Mouse (Mus musculus): ENCODE data around the gene Hsf4. TPM values are rescaled to one million over a fixed set of nuclear protein-coding genes. Genes with fewer than 3 reads are reported as not detected.
A peak's percentile ranks its signal among the peaks of the same experiment; 100 is the strongest.

Gene Hsf4
- total RNA-seq, 2 experiments from 2014 or later = 4.1 to 5.0 TPM

DNA sequence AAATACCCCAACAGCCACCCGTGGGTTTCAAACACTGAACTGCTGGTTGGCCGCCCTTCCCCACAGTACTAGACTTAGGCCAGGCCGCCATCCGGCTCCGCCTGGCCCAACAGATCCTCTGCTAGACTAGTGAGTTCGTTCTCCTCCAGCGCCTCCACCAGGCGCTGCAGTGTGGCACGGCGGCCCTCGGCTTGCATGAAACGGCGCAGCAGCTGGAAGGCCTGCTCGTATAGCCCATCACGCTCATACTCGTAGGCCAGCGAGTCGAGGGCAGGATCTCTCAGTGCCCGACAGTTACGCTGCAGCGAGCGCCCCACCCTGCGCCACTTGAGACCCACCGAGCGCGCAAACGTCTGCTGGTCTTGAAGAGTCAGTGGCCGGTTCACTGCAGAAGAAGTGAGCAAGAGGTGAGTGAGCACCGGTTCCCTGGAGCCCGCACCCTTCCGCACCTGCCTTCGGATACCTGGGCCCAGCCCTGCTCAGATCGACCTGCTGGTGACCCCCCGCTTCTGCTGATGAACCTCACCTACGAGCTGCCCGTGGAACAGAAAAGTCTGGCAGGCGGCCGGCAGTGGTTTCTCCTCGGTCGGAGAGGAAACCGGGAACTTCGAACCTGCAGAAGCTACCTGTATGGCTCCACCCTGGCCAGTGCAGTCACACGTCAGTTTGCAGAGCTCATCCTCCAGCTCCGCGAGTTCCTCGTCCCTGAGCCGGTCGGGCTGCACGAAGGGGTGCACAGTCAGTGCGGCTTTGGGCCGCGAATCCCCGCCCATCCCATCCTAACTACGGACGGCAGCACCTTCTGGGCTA is 10.5 kb upstream of the Hsf4 start:
- no peak for DNase-seq (ENCODE audit: extremely low spot score in 1 of 2, low spot score in 1 of 2)

GRCm38 (mm10) chr8:105259721-105260320 is 9.8 kb upstream of the Hsf4 start:
- peak; percentile 69 to 81 for DNase-seq (ENCODE audit: extremely low spot score in 1 of 2, low spot score in 1 of 2)

DNA sequence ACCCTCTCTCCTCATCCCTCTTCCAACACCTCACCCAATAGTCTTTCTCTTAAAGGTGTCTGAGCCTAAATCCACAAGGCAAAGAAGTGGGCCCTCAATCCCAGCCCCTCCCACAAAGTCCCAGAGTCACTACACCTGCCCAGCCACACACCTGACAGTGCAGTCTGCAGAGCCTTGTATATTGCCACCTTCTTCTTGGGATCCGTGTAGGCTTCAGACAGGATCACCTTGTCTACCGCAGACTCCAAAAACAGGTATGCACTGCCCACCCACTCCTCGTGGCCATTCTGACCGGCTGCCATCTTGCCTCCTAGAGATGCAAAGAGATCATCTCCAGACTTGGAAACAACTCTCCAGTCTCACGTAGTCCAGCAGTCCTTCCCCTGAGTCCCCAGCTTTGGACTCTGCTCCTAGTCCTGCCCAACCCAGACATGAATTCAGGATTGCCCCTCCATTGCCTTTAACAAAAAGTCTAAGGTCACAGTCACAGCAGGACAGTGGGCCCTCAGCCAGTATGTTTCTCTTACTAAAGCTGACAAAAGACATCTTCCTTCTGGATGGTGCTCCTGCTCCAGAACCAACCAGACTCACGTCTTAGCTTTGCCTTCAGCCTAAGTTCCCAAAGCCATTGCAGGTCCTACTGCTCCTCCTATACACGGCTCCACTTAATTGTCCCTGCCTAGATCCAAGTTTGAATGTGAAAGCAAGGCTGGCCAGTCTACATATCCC is 9.1 kb upstream of the Hsf4 start:
- DNase-seq (ENCODE audit: extremely low spot score in 1 of 2, low spot score in 1 of 2) = no peak

DNA sequence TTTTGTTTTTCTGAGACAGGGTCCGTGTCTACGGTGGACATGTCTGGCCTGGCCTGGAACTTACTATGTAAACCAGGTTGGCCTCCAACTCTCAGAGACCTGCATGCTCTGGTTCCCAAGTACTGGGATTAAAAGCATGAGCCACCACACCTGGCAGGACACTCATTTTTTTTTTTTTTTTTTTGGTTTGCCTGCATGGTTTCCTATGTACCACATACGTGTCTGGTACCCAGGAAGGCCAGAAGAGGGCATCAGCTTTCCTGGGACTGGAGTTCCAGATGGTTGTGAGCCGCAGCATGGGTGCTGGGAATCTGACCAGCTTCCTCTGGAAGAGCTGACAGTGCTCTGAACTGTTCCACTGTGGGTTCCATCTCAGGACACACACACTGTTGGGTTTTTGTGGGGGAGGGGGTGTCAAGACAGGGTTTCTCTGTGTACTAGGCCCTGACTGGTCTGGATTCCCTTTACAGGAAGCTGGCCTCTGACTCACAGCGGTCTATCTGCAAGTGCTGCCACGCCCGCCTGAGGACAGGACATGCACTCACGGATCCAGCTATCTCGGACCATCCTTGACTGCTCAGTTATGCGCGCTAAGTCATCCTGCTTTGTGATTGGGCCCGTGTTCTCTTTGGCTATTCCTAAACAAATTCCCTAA is 8.1 kb upstream of the Hsf4 start:
- DNase-seq (ENCODE audit: extremely low spot score in 1 of 2, low spot score in 1 of 2) = no peak

DNA sequence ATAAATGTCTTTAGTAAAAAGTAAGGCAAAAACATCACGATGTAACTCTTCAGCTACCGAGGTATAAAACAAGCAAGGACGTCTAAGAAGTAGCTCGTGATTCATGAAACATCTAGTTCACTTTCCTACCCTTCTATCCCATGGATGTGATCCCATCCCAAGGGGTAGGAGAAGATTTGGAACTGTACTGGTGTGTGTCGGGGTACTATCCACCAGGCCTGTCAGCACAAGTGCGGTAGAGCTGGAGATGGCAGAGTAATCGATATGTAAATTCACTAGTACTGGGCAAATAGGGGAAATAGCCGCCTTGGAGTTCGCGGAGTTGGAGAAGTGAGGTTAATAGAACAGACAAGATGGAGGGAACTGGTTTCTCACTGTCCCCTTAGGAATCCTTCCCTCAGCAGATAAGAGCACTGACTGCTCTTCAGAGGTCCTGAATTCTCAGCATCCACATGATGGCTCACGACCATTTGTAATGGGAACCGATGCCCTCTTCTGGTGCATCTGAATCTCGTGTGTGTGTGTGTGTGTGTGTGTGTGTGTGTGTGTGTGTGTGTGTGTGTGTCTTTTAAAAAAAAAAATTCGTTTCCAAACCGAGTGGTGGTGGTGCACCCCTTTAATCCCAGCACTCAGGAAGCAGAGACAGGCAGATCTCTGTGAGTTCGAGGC is 6.2 kb upstream of the Hsf4 start:
- DNase-seq (ENCODE audit: extremely low spot score in 1 of 2, low spot score in 1 of 2) = no peak

GRCm38 (mm10) chr8:105264024-105264982 is 5.3 kb upstream of the Hsf4 start, which contains the start of the genes Tradd and Fbxl8:
Gene Tradd, minus strand, starts transcription at chr8:105264609.
Gene Fbxl8, plus strand, starts transcription at chr8:105264648.
- no peak for DNase-seq (ENCODE audit: extremely low spot score in 1 of 2, low spot score in 1 of 2)

DNA sequence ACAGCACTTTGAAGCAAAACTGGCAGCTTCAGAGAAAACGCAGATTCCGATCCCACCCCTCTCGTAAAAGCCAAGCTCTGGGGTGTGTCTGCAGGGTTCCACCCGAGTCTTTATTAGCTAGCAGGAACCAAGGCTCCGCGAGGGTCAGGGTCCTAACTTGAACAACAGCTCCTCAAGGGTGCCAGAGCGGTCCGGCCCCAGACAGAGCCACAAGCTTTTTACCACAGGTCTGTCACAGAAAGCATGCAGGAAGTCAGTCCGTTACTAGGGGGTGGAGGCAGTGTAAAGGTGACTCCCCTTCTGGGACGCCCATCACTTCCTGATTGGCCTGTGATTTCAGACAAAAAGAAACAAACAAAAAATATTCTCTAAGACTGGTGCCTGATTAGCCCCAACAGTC is 4.5 kb upstream of the Hsf4 start:
- DNase-seq (ENCODE audit: extremely low spot score in 1 of 2, low spot score in 1 of 2) = no peak

DNA sequence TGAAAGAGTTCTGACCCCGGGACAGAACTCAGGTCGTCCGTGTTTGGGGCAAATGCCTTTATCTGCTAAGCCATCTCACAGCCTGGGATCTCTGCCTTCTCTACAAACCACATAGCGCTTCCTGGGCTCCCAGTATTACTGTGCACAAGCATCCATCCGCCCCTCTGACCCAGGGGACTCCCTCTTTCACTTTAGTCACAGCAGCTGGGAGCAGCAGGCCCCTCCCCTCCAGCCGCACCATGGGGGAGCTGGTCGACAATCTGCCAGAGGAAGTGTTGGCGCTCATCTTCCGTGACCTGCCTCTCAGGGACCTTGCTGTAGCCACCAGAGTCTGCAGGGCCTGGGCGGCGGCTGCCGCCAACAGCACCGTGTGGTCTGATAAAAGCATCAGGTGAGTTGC is 2.8 kb upstream of the Hsf4 start:
- DNase-seq (ENCODE audit: extremely low spot score in 1 of 2, low spot score in 1 of 2) = no peak

DNA sequence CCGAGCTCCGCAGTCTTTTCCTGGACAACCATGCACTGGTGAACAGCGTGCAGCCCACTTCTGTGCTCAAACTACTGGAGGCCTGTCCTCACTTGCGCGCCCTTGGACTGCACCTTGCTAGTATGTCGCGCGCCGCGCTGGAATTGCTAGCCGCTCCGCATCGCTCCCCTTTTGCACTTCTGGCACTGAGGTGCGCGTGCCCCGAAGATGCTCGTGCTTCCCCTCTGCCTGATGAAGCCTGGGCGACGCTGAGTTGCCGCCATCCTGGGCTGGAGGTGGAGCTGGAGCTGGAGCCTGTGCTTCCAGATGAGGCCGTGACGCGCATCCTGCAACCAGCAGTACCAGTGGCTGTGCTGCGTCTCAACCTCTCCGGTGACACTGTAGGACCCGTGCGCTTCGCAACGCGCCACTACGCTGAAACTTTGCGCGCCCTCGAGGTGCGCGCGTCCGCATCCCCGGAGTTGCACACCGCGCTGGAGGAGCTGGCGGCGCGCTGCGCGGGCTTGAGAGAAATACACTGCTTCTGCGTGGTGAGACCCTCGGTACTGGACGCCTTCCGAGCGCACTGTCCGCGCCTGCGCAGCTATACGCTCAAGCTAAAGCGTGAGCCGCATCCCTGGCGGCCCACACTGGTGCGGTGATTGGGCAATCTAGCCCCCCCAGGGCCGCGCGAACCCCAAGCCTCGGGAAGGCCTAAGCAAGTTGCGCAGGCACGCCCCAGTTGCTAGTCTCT is 1.1 kb upstream of the Hsf4 start:
- DNase-seq (ENCODE audit: extremely low spot score in 1 of 2, low spot score in 1 of 2) = peak; percentile 62 to 66

- no peak for DNase-seq (ENCODE audit: extremely low spot score in 1 of 2, low spot score in 1 of 2)
Measured at GRCm38 (mm10) chr8:105269075-105269458, 534 bp upstream of the Hsf4 start.

DNA sequence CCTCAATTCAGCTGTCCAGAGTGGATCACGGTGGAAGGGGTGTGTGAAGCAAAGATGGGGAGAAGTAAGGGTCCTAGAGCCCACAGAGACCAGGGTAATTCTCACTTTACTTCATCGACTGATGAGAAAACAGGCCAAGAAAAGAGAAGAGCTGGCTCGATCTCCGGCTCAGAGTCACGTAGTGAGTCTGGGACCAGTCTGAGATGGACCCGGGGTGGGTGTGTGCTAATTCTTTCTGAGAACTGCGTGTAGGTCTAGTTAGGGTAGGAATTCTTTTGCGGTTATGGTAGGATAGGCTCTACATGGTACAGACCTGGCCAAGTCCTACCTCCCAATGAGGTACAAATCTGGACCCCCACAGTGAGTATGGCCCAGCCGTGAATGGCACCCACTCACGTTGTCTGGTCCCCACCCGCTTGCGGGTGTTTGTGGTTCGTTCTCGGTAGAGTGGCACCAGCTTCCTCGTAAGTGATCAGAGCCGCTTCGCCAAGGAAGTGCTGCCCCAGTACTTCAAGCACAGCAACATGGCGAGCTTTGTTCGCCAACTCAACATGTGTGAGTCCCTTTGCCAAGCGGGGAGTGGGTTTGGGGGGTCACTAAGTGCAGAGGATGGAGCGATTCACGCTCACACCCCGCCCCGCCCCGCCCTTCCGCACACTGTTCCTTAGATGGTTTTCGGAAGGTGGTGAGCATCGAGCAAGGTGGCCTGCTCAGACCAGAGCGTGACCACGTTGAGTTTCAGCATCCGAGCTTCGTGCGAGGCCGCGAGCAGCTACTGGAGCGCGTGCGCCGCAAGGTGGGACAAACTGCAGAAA is 707 bp downstream of the Hsf4 start:
- no peak for DNase-seq (ENCODE audit: extremely low spot score in 1 of 2, low spot score in 1 of 2)

DNA sequence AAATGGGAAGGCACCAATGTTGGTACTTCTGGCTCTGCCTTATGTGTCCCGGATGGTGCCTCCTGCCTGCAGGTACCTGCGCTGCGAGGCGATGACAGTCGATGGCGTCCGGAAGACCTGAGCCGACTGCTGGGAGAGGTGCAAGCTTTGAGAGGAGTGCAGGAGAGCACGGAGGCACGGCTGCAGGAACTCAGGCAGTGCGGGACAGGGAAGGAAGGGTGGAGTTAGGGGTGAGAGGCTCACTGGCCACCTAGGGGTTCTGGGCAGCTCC is 1.2 kb downstream of the Hsf4 start:
- no peak for DNase-seq (ENCODE audit: extremely low spot score in 1 of 2, low spot score in 1 of 2)

GRCm38 (mm10) chr8:105275387-105275786 is 5.8 kb downstream of the Hsf4 start:
- no peak for DNase-seq (ENCODE audit: extremely low spot score in 1 of 2, low spot score in 1 of 2)

DNA sequence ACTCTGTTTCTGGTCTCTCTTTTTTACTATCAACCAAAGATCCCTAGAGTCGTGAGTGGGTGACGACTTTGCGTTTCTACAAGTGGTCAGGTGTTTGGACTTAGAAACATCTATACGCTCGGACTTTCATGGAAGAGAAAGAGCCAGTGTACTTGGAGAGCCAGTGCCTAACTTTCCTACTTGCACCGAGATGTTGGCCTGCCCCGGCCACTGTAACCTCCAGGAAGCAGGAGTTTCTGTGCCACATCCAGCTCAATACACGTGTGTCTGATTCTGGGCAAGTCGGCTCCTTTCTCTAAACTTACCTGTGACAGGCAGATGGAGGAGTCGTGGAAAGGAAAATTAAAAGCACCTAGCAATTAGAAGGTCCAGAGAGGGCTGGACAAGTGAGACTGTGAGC is 6.2 kb downstream of the Hsf4 start, which contains the start of gene Nol3:
Gene Nol3, plus strand, starts transcription at position 301 of the 400 bp plus-strand sequence.
- no peak for DNase-seq (ENCODE audit: extremely low spot score in 1 of 2, low spot score in 1 of 2)

DNA sequence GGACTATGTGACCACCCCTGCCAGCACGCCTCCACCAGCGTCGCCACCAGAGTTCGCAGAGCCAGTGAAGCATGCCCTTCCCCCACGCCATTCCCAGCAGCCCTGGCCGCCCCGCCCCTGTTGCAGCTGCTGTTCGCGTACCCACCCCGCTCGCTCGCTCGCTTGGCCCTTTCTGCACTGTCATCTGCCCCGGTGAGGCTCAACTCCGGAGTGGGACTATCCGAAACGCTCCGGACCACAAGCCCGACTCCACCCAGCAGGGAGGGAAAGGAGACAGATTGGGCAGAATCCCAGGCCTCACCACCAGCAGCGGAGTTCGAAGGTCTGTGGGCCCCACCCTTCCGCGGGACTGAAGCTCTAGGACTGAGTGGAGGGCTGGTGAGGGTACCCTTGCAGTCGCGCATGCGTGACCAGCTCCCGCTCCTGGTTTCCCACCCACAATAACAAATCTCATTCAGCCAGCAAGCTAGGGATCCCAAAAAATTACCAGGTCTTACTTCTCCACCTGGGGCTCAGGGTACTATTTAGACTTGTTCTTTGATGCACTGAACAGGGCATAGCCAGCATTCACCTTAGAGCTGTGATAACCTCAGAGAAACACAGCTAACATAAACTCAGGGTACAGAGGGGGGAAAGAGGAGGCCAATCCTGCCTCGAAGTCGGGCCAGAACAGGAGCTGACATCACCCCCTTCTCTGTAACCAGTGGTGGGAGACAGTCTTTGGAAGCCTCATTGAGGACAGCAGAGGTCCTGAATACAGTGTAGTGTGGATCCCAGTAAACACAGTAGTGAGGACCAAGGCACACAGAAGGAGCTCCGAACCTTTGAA is 6.9 kb downstream of the Hsf4 start:
- peak in 1 of 2 experiments; percentile 54 for DNase-seq (ENCODE audit: extremely low spot score in 1 of 2, low spot score in 1 of 2)

DNA sequence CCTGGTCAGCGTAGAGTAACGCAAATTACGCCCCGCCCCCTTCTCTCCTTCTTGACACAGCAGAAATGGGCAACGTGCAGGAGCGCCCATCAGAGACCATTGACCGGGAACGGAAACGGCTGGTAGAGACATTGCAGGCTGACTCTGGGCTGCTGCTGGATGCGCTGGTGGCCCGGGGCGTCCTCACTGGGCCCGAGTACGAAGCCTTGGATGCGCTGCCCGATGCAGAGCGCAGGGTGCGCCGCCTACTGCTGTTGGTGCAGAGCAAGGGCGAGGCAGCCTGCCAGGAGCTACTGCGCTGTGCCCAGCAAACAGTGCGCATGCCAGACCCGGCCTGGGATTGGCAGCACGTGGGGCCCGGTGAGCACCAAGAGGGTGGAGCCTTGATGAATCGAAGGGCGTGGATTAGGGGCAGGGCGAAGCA is 9.3 kb downstream of the Hsf4 start:
- DNase-seq (ENCODE audit: extremely low spot score in 1 of 2, low spot score in 1 of 2) = peak; percentile 76 to 81

GRCm38 (mm10) chr8:105280567-105280966 is 11.0 kb downstream of the Hsf4 start:
- no peak for DNase-seq (ENCODE audit: extremely low spot score in 1 of 2, low spot score in 1 of 2)
